Mouse (Mus musculus) olfactory bulb, adult 2 months (tissue): ENCODE data around the gene Olfr1366.
A peak's percentile ranks its signal among the peaks of the same experiment; 100 is the strongest.

ENCODE experiments used
- CTCF ChIP-seq: fragments of 200-500 bp; IDR thresholded peaks from 2 replicates; pipeline ENCODE4 v1.5.1; 2012; ENCODE audit warnings: low read depth, mild to moderate bottlenecking, low read length, moderate library complexity; ENCODE audit not compliant: insufficient read depth
- POLR2A ChIP-seq: fragments of 200-500 bp; IDR thresholded peaks from 2 replicates; pipeline ENCODE4 v1.6.1; 2012; ENCODE audit warnings: mild to moderate bottlenecking, low read depth, low read length, moderate library complexity; ENCODE audit not compliant: insufficient read depth

DNA sequence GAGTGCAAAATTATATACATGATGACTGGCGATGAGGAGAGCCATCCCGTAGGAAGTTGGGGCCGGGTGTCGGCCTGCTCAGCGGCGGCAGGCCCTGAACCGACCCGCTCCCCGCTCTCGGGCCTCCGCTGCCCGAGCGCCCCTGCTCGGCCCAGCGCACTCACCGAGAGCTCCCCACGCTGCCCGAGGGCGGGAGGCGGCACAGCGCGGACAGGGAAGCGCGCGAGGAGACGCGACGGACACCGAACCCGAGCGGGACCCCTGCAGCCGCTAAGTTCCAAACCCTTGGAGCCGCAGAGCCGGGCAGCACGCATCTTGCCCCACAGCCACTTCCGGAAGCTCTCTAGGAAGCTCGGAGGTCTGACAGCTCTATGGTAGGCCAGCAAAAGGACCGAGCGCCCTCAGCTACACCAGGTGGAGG, 11.8 kb downstream of the Olfr1366 start, which contains the start of gene Zkscan8:
- TF ChIP-seq CTCF (no peak), POLR2A (peak; percentile 24; the same call in 1 of the 2 replicates)
